Mouse (Mus musculus): ENCODE results near the gene Gm45618. TPM values are rescaled to one million over a fixed set of nuclear protein-coding genes. Genes with fewer than 3 reads are reported as not detected.

The Gm45618 gene
- total RNA-seq, 2 experiments from 2014 or later, result not detected

DNA sequence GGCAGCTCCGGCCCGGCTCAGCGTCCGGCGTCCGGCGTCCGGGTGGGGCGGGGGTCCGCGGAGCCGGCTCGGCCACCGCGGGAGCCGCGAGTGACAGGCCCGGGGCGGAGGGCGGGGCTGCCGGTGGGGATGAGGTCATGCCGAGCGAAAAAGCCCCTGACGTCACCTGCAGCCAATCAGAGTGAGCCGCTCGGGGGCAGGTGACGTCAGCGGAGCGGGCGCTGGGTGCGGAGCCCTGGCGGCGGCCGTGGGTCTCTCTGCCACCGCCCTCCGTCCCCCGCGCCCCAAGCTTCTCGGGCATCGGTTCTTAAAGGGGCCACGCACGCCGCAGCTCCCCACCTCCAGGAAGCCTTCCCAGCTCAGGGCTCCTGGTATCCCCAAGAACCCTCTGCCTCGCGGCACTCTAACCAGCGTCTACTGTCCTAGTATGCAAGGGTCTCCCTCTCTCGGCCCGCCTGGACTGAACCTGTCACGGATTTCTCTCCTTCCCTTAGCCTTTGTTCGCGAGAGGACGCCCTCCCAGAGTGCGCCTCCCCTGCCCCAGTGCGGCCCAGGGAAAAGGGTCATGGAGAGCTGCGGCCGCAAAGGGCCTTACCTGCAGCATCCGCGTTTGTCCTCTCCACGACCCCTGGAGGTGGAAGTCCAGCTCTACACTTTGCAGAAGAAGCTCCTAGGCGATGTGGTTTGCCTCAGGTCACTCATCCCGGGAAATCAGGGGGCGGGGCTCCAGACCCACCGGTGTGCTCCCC lies 25.2 kb downstream of the Gm45618 start, which contains the start of gene Dusp8:
Gene Dusp8 (minus strand): TSS at position 661 of the 749 bp plus-strand sequence.
- intact Hi-C loops (cut with DNase I), result loop anchor here (5.0 kb wide), 1 partner anchor 33 kb away; the partner anchor contains the start of gene Mob2

DNA sequence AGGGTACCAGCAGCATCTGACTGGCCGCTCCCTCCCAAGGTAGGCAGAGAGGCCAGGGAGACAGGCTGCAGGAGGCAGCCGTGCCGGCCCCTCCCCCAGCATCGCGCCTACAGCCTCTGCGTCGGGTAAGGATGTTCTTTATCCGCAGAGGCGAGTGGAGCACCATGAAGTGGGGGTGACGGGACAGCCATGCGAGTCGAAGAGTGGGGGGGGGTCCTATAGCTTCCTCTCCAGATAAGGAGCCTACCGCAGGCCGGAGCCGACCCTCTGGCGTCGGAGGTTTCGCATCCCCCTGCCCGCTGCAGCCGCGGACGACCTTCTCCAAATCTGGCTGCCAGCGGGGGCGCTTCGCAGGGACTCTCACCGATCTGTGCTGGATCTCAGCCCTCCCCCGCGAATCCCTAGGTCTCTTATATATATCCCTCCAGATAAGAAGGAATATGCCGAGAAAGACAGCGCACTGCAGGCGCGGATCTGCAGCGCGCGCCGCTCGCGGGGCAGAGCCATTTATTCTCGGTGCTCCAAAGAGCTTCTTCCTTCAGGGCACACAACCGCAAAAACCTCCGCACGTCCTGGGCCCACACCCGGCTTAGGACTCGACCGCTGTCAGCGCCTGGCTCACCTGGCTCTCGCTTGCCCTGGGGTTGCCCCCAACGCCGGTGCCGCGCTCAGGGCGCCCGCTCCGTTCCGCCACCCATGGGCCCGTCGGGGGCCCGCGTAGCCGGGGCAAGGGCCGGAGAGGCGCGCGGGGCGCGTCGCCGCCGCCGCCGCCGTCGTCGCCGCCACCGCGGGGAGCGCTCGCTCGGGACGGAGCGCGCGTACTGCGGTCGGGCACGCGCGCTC lies 26.0 kb downstream of the Gm45618 start:
- no peak for DNase-seq (ENCODE audit: low spot score)
- intact Hi-C loops (cut with DNase I), result loop anchor here (5.0 kb wide), 1 partner anchor 32 kb away; the partner anchor contains the start of gene Mob2

More for the DNA sequence above, 25.2 kb downstream of the Gm45618 start, which contains the start of gene Dusp8:
- DNase-seq (ENCODE audit: low spot score), result peak; percentile 90

DNA sequence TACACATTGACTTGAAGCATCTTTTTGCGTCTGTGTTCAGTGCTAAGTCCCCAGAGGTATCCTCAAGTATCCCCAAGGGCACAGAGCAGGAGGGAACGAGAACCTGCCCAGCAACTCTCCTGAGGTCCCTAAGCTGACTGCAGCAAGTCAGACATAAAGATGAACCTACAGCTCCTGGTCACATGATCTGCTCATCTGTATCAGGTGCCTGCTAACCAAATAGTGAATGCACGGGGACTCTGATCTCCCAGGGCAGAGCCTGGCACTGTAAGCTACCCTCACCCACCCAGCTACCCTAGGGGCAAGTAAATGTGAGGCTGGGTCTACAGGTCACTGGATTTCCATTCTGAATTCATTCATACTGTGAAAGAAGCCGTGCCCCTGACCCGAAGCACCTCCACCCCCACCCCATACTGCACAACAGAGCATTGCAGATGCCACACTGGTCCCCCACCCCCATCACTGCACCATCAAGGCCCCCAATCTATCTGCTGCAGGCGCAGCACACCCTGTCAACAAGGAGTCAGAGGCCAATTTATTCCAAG lies 26.8 kb downstream of the Gm45618 start:
- intact Hi-C loops (cut with DNase I), result no loop called here
- DNase-seq (ENCODE audit: low spot score), result no peak

DNA sequence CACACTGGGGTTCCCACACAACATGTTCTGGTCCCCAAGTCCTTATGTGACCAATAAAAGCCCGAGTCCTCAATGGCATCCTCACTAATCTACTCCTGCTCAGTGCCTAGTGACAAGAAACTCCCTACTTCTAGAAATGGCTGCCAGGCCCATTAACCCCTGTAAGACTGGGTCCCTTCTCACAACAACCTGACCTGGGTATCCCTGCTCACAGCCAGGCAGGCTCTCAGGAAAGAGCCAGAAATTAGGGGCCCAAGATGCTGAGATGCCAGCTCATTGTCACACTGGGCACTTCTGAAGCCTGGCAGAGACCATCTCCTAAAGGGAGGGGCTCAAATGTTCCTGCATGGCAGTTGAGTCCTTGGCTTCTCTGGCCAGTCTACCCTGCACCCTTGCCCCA lies 27.5 kb downstream of the Gm45618 start:
- intact Hi-C loops (cut with DNase I), result no loop called here
- no peak for DNase-seq (ENCODE audit: low spot score)

DNA sequence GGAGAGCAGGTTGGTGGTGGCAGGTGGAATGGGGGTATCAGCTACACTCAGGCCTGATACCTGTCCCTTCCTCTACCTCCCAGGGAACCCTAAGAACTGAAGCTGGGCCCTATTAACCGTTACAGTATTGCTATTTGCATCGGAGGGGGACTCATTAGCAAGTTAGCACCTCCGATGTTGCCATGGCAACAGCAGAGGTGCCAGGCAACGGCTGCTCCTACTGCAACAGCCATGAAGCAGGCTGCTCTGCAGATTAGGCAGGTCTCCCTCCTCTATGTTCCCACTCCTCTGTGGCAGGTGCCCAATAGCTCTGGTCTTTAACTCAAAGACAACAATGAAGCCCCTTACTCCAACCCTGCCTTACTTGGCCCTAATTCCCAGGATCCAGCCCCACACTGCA lies 28.7 kb downstream of the Gm45618 start:
- intact Hi-C loops (cut with DNase I), result no loop called here
- no peak for DNase-seq (ENCODE audit: low spot score)

DNA sequence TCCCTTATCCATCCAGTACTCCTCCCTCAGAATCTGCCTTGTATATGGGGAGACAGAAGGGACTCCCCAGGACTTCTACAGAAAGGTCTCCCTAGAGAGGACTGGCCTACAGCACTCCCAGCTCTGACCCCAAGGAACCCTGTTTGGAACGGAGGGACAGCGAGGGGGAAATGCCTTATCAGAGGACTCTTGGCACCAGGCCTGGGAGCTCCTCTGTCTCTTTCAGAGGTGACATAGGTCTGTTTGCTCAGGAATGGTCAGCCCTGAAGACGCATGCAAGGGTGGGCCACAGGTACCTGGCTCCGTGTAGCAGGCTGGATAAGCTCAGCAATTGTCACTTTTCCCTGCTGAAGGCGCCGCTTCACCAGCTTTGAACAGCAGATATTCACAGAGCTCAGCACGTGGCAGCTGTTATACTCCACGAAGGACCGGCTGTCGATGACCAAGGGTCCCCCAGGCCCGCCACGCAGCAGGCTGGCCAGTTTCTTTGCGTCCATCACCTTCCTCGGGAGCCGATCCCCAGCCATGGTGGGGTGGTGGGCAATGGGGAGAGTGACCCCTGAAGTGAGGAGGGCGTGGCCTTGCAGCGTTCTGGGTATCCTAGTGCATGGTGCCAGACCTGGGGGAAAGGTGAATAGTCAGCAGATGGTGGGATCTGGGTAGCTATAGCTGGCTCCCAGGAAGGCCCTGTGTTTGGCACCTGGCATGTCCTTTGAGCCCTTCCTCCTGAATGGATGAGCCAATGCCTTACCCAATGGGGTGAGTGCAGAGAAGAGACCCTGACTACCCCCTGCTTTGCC lies 30.7 kb downstream of the Gm45618 start:
- intact Hi-C loops (cut with DNase I), result no loop called here
- DNase-seq (ENCODE audit: low spot score), result no peak

DNA sequence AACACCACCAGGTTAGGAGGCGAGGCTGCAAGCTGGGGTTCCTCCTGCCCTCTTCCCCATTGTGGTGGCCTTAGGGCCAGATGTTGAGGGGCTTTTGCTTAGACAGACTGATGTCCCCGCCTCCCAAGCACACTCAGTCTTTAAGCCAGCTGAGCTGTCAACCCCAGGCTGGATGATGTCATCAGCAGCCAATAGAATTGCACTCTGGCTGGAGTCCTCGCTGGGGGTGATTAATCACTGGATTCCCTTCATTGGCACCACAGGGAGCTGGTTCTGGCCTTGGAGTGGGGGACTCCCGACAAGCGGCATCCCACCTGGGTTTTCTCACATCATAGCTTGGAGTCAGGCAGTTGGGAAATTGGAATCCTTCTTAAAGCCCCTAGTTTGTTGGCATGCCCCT lies 31.6 kb downstream of the Gm45618 start:
- intact Hi-C loops (cut with DNase I), result no loop called here
- no peak for DNase-seq (ENCODE audit: low spot score)

DNA sequence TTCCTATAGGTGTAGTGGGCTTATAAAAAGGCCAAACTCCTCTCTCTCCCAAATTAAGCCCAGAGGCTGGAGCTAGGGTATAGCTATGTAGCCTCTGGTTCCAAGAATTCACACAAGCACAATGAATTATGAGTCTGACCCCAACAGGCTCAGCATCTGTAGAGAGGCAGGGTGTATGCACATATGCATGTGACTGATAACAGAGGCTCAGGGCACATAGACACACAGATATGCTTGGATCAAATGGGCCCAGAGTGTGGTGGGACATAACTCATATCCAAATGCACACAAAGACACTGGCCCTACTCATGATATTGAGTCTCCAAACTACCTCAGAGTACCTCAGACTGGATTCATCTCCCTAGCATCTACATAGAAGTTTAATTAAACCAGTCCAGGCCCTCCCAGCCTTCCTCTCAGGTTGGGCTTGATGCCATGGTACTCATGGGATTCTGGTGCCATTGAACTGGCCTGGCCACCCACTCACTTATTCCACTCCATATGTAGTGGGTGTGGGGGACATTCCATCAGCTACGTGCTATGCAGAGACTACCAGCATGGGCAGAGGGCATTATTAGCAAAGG lies 33.4 kb downstream of the Gm45618 start:
- intact Hi-C loops (cut with DNase I), result no loop called here
- no peak for DNase-seq (ENCODE audit: low spot score)

DNA sequence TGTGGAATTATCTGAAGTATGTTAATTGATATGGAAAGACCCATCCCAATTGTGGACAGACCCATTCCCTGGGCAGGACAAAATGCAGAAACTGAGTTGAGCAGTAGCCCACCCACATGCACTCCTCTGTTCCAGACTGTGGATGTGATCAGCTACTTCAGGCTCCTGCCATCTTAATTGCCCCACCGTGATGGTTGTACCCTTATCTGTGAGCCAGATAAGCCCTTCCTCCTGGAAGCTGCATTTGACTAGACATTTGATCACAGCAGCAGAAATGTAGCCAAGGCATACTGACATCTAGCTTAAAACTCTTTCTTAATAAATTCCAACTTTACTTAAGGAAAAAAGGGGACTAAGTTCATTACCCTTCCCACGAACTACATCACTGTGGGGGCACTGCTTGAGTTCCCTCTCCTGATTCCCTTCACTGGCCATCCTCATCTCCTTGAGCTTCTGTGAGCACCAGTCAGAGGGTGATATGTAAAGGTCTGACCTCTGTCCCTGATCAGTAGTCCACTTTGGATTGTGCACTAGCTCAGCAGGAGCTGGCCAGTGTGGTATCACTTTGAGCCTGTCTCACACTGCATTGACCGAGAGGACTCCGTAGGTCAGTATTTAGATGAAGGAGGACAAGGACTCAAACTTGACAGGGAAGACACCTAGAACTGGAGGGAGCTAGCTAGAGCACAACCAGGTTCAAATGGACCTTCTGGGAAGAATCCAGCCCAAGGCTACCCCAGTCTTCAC lies 34.2 kb downstream of the Gm45618 start:
- no peak for DNase-seq (ENCODE audit: low spot score)
- intact Hi-C loops (cut with DNase I), result no loop called here

DNA sequence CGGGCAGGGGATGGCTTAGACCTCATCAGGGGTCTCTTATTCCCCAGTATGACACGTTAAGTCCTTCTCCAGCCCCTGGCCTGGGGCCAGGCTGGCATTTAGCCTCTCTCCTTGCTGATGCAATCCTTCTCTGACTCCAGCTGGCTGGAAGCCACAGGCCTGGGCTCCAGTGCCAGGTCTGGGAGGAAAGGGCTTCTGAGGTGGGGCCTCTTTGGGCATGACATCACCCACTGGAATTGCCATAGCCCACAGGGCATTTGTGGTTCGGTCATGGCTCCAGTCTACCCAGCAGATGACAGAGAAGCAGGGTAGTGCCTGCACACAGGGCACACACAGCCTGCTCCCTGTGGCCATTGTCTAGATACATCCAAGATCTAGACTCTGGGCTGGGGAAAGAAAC lies 35.7 kb downstream of the Gm45618 start:
- intact Hi-C loops (cut with DNase I), result no loop called here
- DNase-seq (ENCODE audit: low spot score), result peak; percentile 62

DNA sequence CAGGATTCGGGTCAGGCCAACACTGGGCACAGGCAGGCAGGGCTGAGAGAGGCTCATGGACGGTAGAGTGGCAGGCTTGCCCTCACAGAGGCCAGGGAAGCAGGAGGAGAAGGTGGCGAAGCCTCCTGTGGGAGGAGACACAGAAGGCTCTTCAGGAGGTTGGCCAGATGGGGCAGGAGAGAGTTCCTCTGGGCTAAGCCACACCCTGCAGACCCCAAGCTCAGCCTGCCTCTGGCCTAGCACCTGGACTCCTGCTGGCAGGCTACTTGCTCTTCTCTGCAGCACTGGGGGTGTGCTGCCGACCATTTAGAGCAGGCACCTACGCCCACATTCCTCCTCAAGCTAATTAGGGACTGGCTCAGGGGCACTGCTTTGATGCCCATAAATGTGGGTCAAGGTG lies 36.1 kb downstream of the Gm45618 start:
- intact Hi-C loops (cut with DNase I), result no loop called here
- DNase-seq (ENCODE audit: low spot score), result no peak

DNA sequence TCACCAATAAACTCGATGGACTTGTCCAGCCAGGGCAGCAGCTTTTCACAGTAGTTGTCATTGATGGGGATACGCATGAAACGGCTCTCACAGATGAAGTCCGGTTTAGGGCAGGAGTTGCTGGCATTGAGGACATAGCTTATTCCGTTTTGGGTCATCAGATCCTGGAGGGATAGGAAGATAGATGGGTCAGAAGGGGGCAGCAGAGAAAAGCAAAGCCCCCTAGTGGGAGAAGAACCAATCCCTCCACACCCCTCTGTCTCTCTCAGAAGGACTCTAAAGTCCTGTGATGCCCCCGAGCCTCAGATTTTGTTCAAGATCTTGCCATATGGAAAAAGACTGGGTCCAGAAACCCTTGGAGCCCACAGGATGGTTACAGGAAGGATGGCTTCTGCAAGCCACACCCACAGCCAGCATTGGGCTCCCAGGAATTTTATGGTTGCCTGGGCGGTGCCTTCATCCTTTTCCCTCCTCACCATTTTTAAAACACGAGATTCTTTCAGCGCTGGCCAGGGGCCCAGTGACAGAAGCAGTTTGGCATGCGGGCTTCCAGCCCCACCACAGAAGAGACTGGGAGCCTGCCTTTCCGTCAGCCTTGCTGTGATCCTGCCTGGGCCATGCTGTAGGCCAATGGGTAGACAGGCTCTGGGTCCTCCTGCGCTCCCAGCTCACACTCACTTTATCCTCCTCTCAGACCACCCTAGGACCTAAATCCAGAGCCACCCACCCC lies 36.8 kb downstream of the Gm45618 start:
- intact Hi-C loops (cut with DNase I), result no loop called here
- DNase-seq (ENCODE audit: low spot score), result peak; percentile 66

DNA sequence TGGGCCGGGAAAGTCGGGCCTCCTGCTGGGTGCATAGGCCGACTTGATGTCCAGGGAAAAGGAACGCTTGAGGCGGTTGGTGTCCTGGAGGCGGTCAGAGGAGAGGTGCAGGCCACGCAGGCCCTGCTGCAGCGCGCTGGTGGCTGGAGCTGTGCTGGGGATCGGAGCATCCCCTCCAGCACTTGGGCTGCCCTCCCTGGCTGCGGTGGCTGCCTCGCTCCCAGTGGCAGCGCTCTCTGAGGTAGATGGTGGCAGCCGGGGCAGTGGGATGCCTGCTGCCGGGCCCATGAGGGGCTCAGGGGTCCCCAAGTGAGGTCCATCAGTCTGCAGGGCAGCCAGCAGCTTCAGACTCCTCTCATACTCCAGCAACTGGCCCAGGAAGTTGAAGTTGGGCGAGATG lies 37.9 kb downstream of the Gm45618 start:
- intact Hi-C loops (cut with DNase I), result no loop called here
- DNase-seq (ENCODE audit: low spot score), result no peak

DNA sequence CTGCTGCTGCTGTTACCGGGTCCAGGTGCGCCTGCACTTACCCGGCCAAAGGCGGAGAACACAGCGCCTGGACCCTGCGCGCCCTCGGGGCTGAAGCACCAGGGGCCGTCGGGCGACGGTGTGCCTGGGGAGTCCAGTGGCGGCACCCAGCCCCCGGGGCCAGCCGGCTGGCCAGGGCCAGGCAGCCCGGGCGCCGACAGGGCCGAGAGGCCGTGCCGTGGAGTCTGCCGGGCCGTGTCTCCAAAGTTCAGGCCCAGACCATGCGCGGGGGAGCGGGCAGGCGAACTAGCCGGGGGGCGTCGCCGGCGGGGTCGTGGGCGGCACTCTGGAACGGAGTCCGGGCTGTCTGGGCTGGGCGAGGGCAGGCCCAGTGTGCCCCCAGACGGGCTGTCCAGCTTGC lies 38.4 kb downstream of the Gm45618 start:
- no peak for DNase-seq (ENCODE audit: low spot score)
- intact Hi-C loops (cut with DNase I), result no loop called here

DNA sequence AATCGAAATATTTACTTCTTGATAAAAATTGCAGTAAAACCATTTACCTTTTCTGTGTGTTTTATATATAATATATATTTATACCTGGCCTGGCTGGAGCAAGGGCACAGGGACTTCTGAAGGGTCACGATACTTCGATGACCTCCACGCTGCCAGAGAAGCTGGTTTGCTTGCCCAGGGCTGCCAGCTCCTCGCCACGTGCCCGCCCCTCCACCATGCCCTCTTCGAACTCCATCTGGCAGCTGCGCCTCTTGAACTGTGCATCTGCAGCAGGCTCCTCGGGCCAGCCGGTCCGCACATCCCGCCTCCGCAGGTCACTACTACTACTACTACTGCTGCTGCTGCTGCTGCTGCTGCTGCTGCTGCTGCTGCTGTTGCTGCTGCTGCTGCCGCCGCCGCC lies 38.8 kb downstream of the Gm45618 start:
- intact Hi-C loops (cut with DNase I), result no loop called here
- no peak for DNase-seq (ENCODE audit: low spot score)

DNA sequence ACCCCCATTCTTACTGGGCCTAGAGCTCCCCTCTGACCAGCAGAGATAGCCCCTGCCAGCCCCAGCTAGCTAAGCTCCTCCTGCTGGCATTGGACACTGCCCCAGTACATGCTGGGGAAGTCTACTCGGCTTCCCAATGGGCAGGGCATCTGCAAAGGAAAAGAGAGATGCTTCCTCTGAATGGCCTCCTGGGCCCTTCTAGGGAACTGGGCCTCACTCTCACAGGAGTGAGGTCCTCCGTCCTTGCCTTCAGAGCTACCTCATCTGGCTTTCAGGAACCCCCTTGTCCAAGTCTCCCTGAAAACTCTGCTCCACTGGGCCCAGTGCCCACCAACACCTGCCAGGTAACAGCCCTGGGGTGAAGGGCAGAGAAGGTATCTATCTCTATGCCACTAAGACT lies 39.7 kb downstream of the Gm45618 start:
- no peak for DNase-seq (ENCODE audit: low spot score)
- intact Hi-C loops (cut with DNase I), result no loop called here

DNA sequence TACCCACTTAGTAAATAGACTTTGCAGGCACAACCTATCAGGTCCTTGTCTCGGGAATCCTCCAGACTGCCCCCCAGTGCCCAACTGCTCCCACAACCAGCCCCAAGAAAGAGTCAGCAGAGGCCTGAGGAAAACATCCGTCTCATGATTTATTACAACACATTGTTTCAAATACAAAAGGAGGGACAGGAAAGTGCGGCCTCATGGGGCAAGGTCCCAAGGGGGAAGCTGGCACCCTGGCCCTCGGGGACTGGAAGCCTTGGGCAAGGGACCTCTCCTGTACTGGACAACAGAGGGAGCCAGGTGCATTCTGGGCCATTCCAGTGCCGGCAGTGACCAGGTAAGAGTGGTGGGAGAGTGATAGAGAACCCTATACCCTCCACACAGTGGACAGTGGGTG lies 41.2 kb downstream of the Gm45618 start:
- no peak for DNase-seq (ENCODE audit: low spot score)
- intact Hi-C loops (cut with DNase I), result no loop called here

DNA sequence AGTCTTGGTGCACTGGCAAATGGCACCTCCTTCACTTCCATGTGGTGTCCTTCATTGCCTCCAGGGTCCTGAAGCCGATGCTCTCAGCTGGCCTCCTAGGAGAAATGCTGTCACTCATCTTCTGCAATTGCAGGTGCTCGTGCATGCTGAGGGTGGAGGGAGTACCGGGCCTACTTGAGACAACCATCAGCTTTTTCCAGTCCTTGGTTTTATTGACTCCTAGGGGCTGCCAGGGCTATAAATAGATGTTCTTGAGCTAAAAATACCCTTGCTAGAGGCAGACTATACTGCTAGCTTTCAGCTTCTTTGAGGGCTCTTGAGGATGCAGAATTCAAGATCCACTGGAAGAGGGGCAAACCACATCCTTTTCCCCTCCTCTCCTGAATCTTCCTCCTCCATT lies 43.4 kb downstream of the Gm45618 start:
- DNase-seq (ENCODE audit: low spot score), result no peak

More for the DNA sequence above, 43.4 kb downstream of the Gm45618 start:
- intact Hi-C loops (cut with DNase I), result no loop called here

All from heart, postnatal 25 days (tissue).